Mouse (Mus musculus): ENCODE measurements around the gene Camk2n1.

Gene Camk2n1

GRCm38 (mm10) chr4:138447827-138448602, 6.1 kb upstream of the Camk2n1 start:
- DNase-seq (ENCODE audit: low spot score in 2 of 2), result no peak

GRCm38 (mm10) chr4:138448872-138449615, 5.1 kb upstream of the Camk2n1 start:
- no peak for DNase-seq (ENCODE audit: low spot score in 2 of 2)

GRCm38 (mm10) chr4:138449636-138450314, 4.3 kb upstream of the Camk2n1 start:
- DNase-seq (ENCODE audit: low spot score in 2 of 2), result no peak

- DNase-seq (ENCODE audit: low spot score in 2 of 2), result no peak
Measured at GRCm38 (mm10) chr4:138452306-138453096, 1.6 kb upstream of the Camk2n1 start.

- no peak for DNase-seq (ENCODE audit: low spot score in 2 of 2)
Measured at GRCm38 (mm10) chr4:138453097-138453752, 889 bp upstream of the Camk2n1 start.

- DNase-seq (ENCODE audit: low spot score in 2 of 2), result peak; percentile 64 to 74
Measured at GRCm38 (mm10) chr4:138454571-138455140, 542 bp downstream of the Camk2n1 start.

GRCm38 (mm10) chr4:138455141-138455955, 1.2 kb downstream of the Camk2n1 start:
- peak in 1 of 2 experiments; percentile 57 for DNase-seq (ENCODE audit: low spot score in 2 of 2)

- peak in 1 of 2 experiments; percentile 33 for DNase-seq (ENCODE audit: low spot score in 2 of 2)
Measured at GRCm38 (mm10) chr4:138455956-138456341, 1.8 kb downstream of the Camk2n1 start.

GRCm38 (mm10) chr4:138456536-138456935, 2.4 kb downstream of the Camk2n1 start:
- DNase-seq (ENCODE audit: low spot score in 2 of 2), result no peak

- no peak for DNase-seq (ENCODE audit: low spot score in 2 of 2)
Measured at GRCm38 (mm10) chr4:138457091-138457490, 3.0 kb downstream of the Camk2n1 start.

- no peak for DNase-seq (ENCODE audit: low spot score in 2 of 2)
Measured at GRCm38 (mm10) chr4:138458171-138458570, 4.1 kb downstream of the Camk2n1 start.

- no peak for DNase-seq (ENCODE audit: low spot score in 2 of 2)
Measured at GRCm38 (mm10) chr4:138458735-138459440, 4.8 kb downstream of the Camk2n1 start.

- DNase-seq (ENCODE audit: low spot score in 2 of 2), result no peak
Measured at GRCm38 (mm10) chr4:138459775-138460174, 5.7 kb downstream of the Camk2n1 start.

- no peak for DNase-seq (ENCODE audit: low spot score in 2 of 2)
Measured at GRCm38 (mm10) chr4:138460910-138461309, 6.8 kb downstream of the Camk2n1 start.

GRCm38 (mm10) chr4:138461471-138461870, 7.4 kb downstream of the Camk2n1 start:
- no peak for DNase-seq (ENCODE audit: low spot score in 2 of 2)

- peak; percentile 56 to 64 for DNase-seq (ENCODE audit: low spot score in 2 of 2)
Measured at GRCm38 (mm10) chr4:138462971-138463831, 9.1 kb downstream of the Camk2n1 start.

- peak; percentile 72 to 82 for DNase-seq (ENCODE audit: low spot score in 2 of 2)
Measured at GRCm38 (mm10) chr4:138463832-138464487, 9.8 kb downstream of the Camk2n1 start.
